Mouse (Mus musculus): ENCODE results near the gene Dnmbp. TPM values are rescaled to one million over a fixed set of nuclear protein-coding genes. Genes with fewer than 3 reads are reported as not detected.

Dnmbp gene
- polyA plus RNA-seq, 1 experiment = 12.7 TPM

DNA sequence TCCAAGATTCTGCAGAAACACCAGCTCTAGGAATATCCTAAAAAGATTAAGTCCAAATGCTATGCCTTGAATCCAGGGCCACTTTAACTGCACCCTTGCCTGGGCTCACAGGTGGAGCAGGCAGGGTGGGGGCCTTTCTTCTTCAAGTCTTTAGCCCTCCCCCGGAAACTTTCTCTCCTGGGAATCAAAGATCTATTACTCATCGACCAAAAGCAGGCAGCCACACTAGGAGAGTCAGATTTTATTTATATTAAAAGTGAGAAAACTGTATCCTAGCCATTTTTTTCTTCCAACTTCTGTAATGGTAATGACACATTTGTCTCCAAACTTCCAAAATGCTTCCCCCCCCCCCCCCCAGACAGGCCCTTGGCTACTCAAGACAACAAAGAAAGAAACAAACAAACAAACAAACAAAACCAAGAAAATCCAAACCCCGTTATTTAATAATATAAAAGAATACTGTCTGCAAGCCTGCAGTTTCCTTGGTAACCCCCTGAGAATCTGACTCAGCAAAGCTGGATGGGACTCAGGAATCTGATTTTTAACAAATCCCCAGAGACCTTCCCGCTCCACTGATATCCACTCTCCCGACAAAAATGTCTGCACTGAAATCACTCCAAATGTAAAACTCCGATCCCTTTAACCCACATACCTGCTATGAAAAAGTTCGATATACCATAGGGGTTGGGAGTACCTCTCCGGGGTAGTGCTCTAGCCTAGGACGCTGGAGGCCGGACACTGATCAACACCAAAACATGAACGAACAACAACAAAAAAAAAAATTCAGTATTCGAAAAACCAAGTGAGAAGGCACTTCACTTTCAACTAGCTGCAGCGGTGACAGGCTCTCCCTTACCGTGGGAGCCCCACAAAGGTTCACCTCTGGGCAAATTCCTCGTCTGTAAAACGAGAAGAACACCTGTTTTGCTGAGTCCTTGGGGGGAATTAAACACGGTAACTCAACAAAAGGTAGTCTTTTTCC, 61.6 kb downstream of the Dnmbp start:
- H3K27me3 ChIP-seq (ENCODE audit: control insufficient read depth, insufficient read depth, low read length) = no peaks in the 10 kb centered on the region
- no peaks in the 10 kb centered on the region for H3K4me1 ChIP-seq (replicated peaks; ENCODE audit: control insufficient read depth, insufficient read depth, low read length)
- no peaks in the 10 kb centered on the region for H3K36me3 ChIP-seq (ENCODE audit: control insufficient read depth, insufficient read depth, low read length)
- DNase-seq = no peak
- no peak overlapping the region for H3K4me3 ChIP-seq (ENCODE audit: control insufficient read depth, insufficient read depth, low read length)
- WGBS = 69% methylated on average over 17 of the region's 17 CpGs
- TF ChIP-seq POLR2A (IDR thresholded peaks at IDR 0.05; ENCODE audit: control insufficient read depth, extremely low read depth, insufficient read depth, low read length, poor library complexity) = no peak
- TF ChIP-seq CTCF (IDR thresholded peaks at IDR 0.05; ENCODE audit: borderline replicate concordance, control insufficient read depth, extremely low read depth, insufficient read depth, low read length, poor library complexity) = no peak
- H3K27ac ChIP-seq (ENCODE audit: control insufficient read depth, insufficient read depth, low read length) = no peak overlapping the region

DNA sequence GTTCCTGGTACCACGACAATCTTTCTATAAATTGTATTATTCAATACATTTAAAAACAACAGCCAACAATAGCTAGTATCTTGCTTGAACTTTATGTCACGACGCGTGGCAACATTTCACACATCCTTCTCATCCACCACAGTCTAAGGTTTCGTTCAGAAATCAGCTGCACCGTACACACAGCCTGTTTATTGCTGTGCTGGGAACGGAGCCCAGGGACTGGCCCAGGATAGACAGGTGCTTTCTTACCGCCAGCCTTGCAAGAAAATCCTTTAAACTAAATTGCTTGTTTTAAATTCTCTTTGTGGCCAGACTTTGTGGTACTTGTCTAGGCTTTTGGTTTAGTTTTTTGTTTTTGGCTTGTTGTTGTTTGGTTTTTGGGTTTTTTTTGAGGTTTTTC, 62.6 kb downstream of the Dnmbp start:
- H3K4me3 ChIP-seq (ENCODE audit: control insufficient read depth, insufficient read depth, low read length) = no peak overlapping the region
- H3K36me3 ChIP-seq (ENCODE audit: control insufficient read depth, insufficient read depth, low read length) = no peaks in the 10 kb centered on the region
- no peak for TF ChIP-seq POLR2A (IDR thresholded peaks at IDR 0.05; ENCODE audit: control insufficient read depth, extremely low read depth, insufficient read depth, low read length, poor library complexity)
- no peak for TF ChIP-seq CTCF (IDR thresholded peaks at IDR 0.05; ENCODE audit: borderline replicate concordance, control insufficient read depth, extremely low read depth, insufficient read depth, low read length, poor library complexity)
- DNase-seq = no peak
- WGBS = 92% methylated on average over 8 of the region's 8 CpGs
- no peaks in the 10 kb centered on the region for H3K27me3 ChIP-seq (ENCODE audit: control insufficient read depth, insufficient read depth, low read length)
- no peaks in the 10 kb centered on the region for H3K4me1 ChIP-seq (replicated peaks; ENCODE audit: control insufficient read depth, insufficient read depth, low read length)
- H3K27ac ChIP-seq (ENCODE audit: control insufficient read depth, insufficient read depth, low read length) = no peak overlapping the region

DNA sequence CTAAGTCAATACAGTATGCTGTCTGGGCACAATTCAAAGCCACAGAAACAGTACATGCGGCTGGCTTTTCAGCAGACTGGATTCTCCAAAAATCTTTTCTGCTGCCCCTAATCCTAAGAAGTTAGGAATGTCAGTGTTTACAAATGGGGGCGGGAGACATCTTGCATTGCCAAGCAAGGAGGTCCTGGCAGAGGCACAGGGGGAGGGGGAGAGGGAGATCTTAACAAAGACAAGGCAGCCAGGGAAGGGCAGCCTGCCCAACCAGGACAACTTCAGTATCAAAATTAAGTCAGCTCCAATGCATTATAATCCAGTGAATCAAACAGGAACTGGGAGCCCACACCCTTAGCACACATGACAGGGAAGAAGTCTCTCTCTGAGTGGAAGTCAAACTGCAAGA, 64.0 kb downstream of the Dnmbp start:
- DNase-seq = no peak
- H3K4me1 ChIP-seq (replicated peaks; ENCODE audit: control insufficient read depth, insufficient read depth, low read length) = no peaks in the 10 kb centered on the region
- WGBS = 96% methylated on average over 2 of the region's 2 CpGs
- no peak overlapping the region for H3K4me3 ChIP-seq (ENCODE audit: control insufficient read depth, insufficient read depth, low read length)
- H3K27me3 ChIP-seq (ENCODE audit: control insufficient read depth, insufficient read depth, low read length) = no peaks in the 10 kb centered on the region
- TF ChIP-seq CTCF (IDR thresholded peaks at IDR 0.05; ENCODE audit: borderline replicate concordance, control insufficient read depth, extremely low read depth, insufficient read depth, low read length, poor library complexity) = no peak
- no peak for TF ChIP-seq POLR2A (IDR thresholded peaks at IDR 0.05; ENCODE audit: control insufficient read depth, extremely low read depth, insufficient read depth, low read length, poor library complexity)
- H3K27ac ChIP-seq (ENCODE audit: control insufficient read depth, insufficient read depth, low read length) = no peak overlapping the region
- no peaks in the 10 kb centered on the region for H3K36me3 ChIP-seq (ENCODE audit: control insufficient read depth, insufficient read depth, low read length)

DNA sequence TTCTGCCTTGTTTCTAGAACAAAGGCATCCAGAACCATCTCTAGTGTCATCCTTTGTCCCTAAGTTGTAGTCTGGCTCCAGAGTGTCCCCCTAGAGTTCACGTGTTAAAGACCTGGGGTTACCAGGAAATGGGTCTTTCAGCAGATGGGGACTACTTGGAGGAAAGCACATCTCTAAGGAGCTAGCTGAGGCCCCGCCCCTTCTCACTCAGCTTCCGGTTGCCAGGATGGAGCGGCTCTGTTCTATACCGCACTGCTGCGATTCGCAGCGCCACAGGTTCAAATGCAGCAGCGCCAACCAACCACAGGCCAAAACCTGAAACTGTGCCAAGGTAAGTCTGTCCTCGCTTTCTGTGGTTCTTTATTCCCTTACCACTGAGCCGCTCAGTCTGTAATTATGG, 65.6 kb downstream of the Dnmbp start:
- no peak for DNase-seq
- no peak overlapping the region for H3K4me3 ChIP-seq (ENCODE audit: control insufficient read depth, insufficient read depth, low read length)
- no peak overlapping the region for H3K27ac ChIP-seq (ENCODE audit: control insufficient read depth, insufficient read depth, low read length)
- H3K27me3 ChIP-seq (ENCODE audit: control insufficient read depth, insufficient read depth, low read length) = no peaks in the 10 kb centered on the region
- no peak for TF ChIP-seq POLR2A (IDR thresholded peaks at IDR 0.05; ENCODE audit: control insufficient read depth, extremely low read depth, insufficient read depth, low read length, poor library complexity)
- no peak for TF ChIP-seq CTCF (IDR thresholded peaks at IDR 0.05; ENCODE audit: borderline replicate concordance, control insufficient read depth, extremely low read depth, insufficient read depth, low read length, poor library complexity)
- WGBS = 96% methylated on average over 11 of the region's 11 CpGs
- H3K36me3 ChIP-seq (ENCODE audit: control insufficient read depth, insufficient read depth, low read length) = no peaks in the 10 kb centered on the region
- H3K4me1 ChIP-seq (replicated peaks; ENCODE audit: control insufficient read depth, insufficient read depth, low read length) = no peaks in the 10 kb centered on the region

DNA sequence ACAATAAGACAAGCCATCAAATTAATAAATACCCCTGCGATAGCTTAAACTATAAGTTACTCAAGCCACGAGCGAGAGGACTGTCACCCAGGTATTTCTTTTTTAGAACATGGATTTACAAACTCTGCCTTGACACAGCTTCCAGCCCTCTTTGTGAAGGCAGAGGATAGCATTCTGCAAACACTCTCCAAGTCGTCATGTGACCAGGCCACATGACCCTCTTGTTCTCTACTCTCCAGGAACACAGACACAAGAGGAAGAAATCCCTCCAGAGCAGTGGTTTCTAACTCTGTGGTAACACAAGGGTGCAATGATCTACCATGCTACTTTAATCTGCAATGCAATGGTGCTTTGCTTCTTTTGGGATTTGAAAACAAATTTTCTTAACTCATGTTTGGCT, 69.6 kb downstream of the Dnmbp start:
- H3K36me3 ChIP-seq (ENCODE audit: control insufficient read depth, insufficient read depth, low read length) = peaks cover 8% of the 10 kb centered on the region; the same call in 1 of the 2 replicates
- 95% methylated on average over 4 of the region's 4 CpGs for WGBS

DNA sequence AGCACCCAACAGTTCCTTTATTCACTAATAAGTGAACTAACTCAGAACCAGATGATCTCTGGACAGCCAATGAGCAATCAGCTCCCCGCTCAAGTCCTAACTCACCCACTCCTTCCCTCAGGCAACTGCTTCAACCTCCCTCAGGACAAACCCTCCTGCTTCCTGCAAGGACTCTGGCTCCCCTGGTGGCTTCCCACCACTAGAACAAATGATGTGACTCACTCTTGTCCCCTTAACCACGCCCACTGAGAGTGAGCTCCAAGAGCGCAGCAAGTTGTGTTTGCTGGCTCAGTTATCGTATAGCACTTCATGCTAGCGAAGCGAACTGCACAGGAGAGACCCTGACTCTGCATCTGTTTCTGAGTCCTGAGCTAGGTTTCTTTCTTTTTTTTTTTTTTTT, 82.6 kb downstream of the Dnmbp start:
- no peak for DNase-seq
- Histone ChIP-seq H3K4me1 (replicated peaks; ENCODE audit: control insufficient read depth, insufficient read depth, low read length) (no peaks in the 10 kb centered on the region), H3K27me3 (ENCODE audit: control insufficient read depth, insufficient read depth, low read length) (no peaks in the 10 kb centered on the region), H3K36me3 (ENCODE audit: control insufficient read depth, insufficient read depth, low read length) (peaks cover 11% of the 10 kb centered on the region; the same call in 1 of the 2 replicates), H3K4me3 (ENCODE audit: control insufficient read depth, insufficient read depth, low read length) (no peak overlapping the region), H3K27ac (ENCODE audit: control insufficient read depth, insufficient read depth, low read length) (no peak overlapping the region)
- TF ChIP-seq CTCF (IDR thresholded peaks at IDR 0.05; ENCODE audit: borderline replicate concordance, control insufficient read depth, extremely low read depth, insufficient read depth, low read length, poor library complexity) = no peak
- 92% methylated on average over 6 of the region's 6 CpGs for WGBS

More for the DNA sequence above, 69.6 kb downstream of the Dnmbp start:
- H3K4me1 ChIP-seq (replicated peaks; ENCODE audit: control insufficient read depth, insufficient read depth, low read length) = no peaks in the 10 kb centered on the region
- TF ChIP-seq POLR2A (IDR thresholded peaks at IDR 0.05; ENCODE audit: control insufficient read depth, extremely low read depth, insufficient read depth, low read length, poor library complexity) (no peak), CTCF (IDR thresholded peaks at IDR 0.05; ENCODE audit: borderline replicate concordance, control insufficient read depth, extremely low read depth, insufficient read depth, low read length, poor library complexity) (no peak)
- no peaks in the 10 kb centered on the region for H3K27me3 ChIP-seq (ENCODE audit: control insufficient read depth, insufficient read depth, low read length)
- DNase-seq = no peak
- no peak overlapping the region for H3K4me3 ChIP-seq (ENCODE audit: control insufficient read depth, insufficient read depth, low read length)
- no peak overlapping the region for H3K27ac ChIP-seq (ENCODE audit: control insufficient read depth, insufficient read depth, low read length)

Measured in thymus, adult 2 months (tissue).